Mouse (Mus musculus) liver, embryonic 11.5 days (tissue): ENCODE measurements at regions not wholly inside any gene's neighbourhood (a gene's known extent, or its start where the extent isn't known, plus 50 kb on each side); places are given as distances from the start of the nearest gene placed in this dataset.

ENCODE experiments used
- ATAC-seq: fragments of 200-750 bp; cut with Nextera tagmentation; replicated peaks from 2 replicates; pipeline ENCODE4 v1.8.0; 2017; ENCODE audit warnings: moderate number of reproducible peaks, mild to moderate bottlenecking, moderate TSS enrichment, moderate library complexity; ENCODE audit not compliant: low FRiP score
- DNase-seq: peaks from one replicate; pipeline ENCODE4 v3.0.0-alpha.2; 2017; ENCODE audit warnings: low spot score
- H3K27ac ChIP-seq: fragments of 300-500 bp; sonication (generic); 2 replicates; pipeline ENCODE4 v1.5.1; 2014; ENCODE audit warnings: mild to moderate bottlenecking, low read depth, low read length, control low read depth
- H3K27me3 ChIP-seq: fragments of 300-500 bp; sonication (generic); replicated peaks from 2 replicates; pipeline ENCODE4 v1.6.1; 2014; ENCODE audit warnings: low read length, mixed read lengths; ENCODE audit not compliant: control insufficient read depth, insufficient read depth
- H3K36me3 ChIP-seq: fragments of 300-500 bp; sonication (generic); 2 replicates; pipeline ENCODE4 v1.6.1; 2014; ENCODE audit warnings: mild to moderate bottlenecking, low read length, moderate library complexity, mixed read lengths; ENCODE audit not compliant: control insufficient read depth, insufficient read depth
- H3K4me1 ChIP-seq: fragments of 300-500 bp; sonication (generic); replicated peaks from 2 replicates; pipeline ENCODE4 v1.6.1; 2014; ENCODE audit warnings: low read length, mixed read lengths; ENCODE audit not compliant: control insufficient read depth, insufficient read depth
- H3K4me2 ChIP-seq: fragments of 300-500 bp; sonication (generic); 2 replicates; pipeline ENCODE4 v1.6.1; 2014; ENCODE audit warnings: mild to moderate bottlenecking, control low read depth, moderate library complexity
- H3K4me3 ChIP-seq: fragments of 300-500 bp; sonication (generic); 2 replicates; pipeline ENCODE4 v1.5.1; 2014; ENCODE audit warnings: low read depth, low read length, control low read depth
- H3K9ac ChIP-seq: fragments of 300-500 bp; sonication (generic); 2 replicates; pipeline ENCODE4 v1.6.1; 2014; ENCODE audit warnings: low read depth, low read length, control low read depth
- H3K9me3 ChIP-seq: fragments of 300-500 bp; sonication (generic); 2 replicates; pipeline ENCODE4 v1.6.1; 2016; ENCODE audit warnings: low read length, inconsistent platforms, mixed read lengths; ENCODE audit not compliant: control insufficient read depth
- WGBS: fragments of 180-500 bp; shearing (Covaris S2); extraction: QIAGEN DNeasy Blood & Tissue Kit; methylation state at CpG from one replicate; pipeline ENCODE4 v1.1.7; 2014; 5-methylcytosine and 5-hydroxymethylcytosine counted together

GRCm38 (mm10) chr6:101534214-101535052 is 156.7 kb upstream of the Pdzrn3 start:
- H3K4me2 ChIP-seq: no peak overlapping the region
- H3K9ac ChIP-seq: no peak overlapping the region

GRCm38 (mm10) chr6:101532436-101532835 is 154.7 kb upstream of the Pdzrn3 start:
- WGBS: 34% methylated on average over 7 of the region's 7 CpGs
- H3K9ac ChIP-seq: no peak overlapping the region

More at GRCm38 (mm10) chr6:101534214-101535052, 156.7 kb upstream of the Pdzrn3 start:
- Histone ChIP-seq H3K27me3 (no peaks in the 10 kb centered on the region), H3K27ac (no peak overlapping the region), H3K4me3 (no peak overlapping the region), H3K36me3 (no peaks in the 10 kb centered on the region), H3K4me1 (no peaks in the 10 kb centered on the region), H3K9me3 (no peaks in the 10 kb centered on the region)
- no peak for DNase-seq
- no peak for ATAC-seq
- WGBS: 55% methylated on average over 9 of the region's 9 CpGs

GRCm38 (mm10) chr6:101531914-101532313 is 154.2 kb upstream of the Pdzrn3 start:
- 77% methylated on average over 5 of the region's 5 CpGs for WGBS
- Histone ChIP-seq H3K4me2 (no peak overlapping the region), H3K9ac (no peak overlapping the region), H3K27me3 (no peaks in the 10 kb centered on the region), H3K36me3 (no peaks in the 10 kb centered on the region), H3K27ac (no peak overlapping the region), H3K4me1 (no peaks in the 10 kb centered on the region), H3K4me3 (no peak overlapping the region), H3K9me3 (no peaks in the 10 kb centered on the region)
- DNase-seq (no peak), ATAC-seq (no peak)

More at GRCm38 (mm10) chr6:101532436-101532835, 154.7 kb upstream of the Pdzrn3 start:
- Histone ChIP-seq H3K9me3 (no peaks in the 10 kb centered on the region), H3K4me3 (no peak overlapping the region), H3K4me1 (no peaks in the 10 kb centered on the region), H3K4me2 (no peak overlapping the region), H3K27me3 (no peaks in the 10 kb centered on the region), H3K36me3 (no peaks in the 10 kb centered on the region), H3K27ac (no peak overlapping the region)
- no peak for ATAC-seq
- DNase-seq: no peak

DNA sequence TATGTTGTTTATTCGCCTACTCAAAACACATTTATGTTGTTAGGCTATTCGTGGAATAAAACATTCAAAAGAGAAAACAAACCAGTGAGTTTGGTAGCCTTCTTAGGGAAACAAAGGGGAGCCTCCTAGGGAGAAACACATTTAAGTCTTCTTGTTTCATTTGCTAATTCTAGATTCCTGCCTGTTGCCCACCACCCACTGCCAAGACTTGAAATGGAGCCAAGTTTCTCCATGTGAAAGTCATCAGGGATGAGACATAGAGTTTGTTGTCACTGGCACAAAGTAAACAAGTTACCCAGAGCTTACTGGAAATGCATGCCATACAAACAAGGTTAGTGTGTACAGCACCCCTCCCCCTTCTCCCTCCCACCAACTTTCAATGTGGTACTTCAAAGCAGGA is 147.4 kb upstream of the Pdzrn3 start:
- no peak overlapping the region for H3K27ac ChIP-seq
- no peak overlapping the region for H3K4me2 ChIP-seq
- 62% methylated on average over 2 of the region's 2 CpGs for WGBS

DNA sequence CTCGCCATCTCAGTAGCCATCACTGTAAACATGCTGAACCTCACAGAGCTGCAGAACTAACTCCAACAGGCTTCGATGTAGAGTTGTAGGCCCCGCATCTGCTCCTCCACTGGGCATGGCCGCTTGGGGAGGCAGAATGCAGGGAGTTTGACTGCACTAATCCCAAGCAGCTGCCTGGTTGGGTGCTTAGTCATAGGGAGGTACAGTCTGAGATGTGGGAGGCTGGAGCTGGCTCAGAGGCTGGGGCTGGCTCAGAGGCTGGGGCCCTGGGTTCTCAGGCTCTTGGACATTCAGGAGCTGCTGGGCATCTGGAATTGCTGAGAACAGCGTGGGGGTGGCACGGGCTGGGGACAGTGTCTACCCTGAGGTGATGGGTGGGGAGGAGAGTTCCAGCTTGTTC is 143.6 kb upstream of the Pdzrn3 start:
- Histone ChIP-seq H3K27me3 (no peaks in the 10 kb centered on the region), H3K9ac (no peak overlapping the region), H3K9me3 (no peaks in the 10 kb centered on the region), H3K36me3 (no peaks in the 10 kb centered on the region), H3K4me3 (no peak overlapping the region), H3K27ac (no peak overlapping the region), H3K4me2 (no peak overlapping the region), H3K4me1 (no peaks in the 10 kb centered on the region)
- no peak for DNase-seq
- no peak for ATAC-seq
- 83% methylated on average over 6 of the region's 6 CpGs for WGBS

More for the DNA sequence above, 147.4 kb upstream of the Pdzrn3 start:
- Histone ChIP-seq H3K9ac (no peak overlapping the region), H3K27me3 (no peaks in the 10 kb centered on the region), H3K9me3 (no peaks in the 10 kb centered on the region), H3K4me3 (no peak overlapping the region), H3K36me3 (no peaks in the 10 kb centered on the region), H3K4me1 (no peaks in the 10 kb centered on the region)
- no peak for ATAC-seq
- DNase-seq: no peak

GRCm38 (mm10) chr6:101520755-101521154 is 143.1 kb upstream of the Pdzrn3 start:
- Histone ChIP-seq H3K36me3 (no peaks in the 10 kb centered on the region), H3K4me3 (no peak overlapping the region), H3K27ac (no peak overlapping the region), H3K4me1 (no peaks in the 10 kb centered on the region), H3K27me3 (no peaks in the 10 kb centered on the region), H3K9ac (no peak overlapping the region), H3K4me2 (no peak overlapping the region), H3K9me3 (no peaks in the 10 kb centered on the region)
- 86% methylated on average over 3 of the region's 3 CpGs for WGBS
- DNase-seq: no peak
- no peak for ATAC-seq

DNA sequence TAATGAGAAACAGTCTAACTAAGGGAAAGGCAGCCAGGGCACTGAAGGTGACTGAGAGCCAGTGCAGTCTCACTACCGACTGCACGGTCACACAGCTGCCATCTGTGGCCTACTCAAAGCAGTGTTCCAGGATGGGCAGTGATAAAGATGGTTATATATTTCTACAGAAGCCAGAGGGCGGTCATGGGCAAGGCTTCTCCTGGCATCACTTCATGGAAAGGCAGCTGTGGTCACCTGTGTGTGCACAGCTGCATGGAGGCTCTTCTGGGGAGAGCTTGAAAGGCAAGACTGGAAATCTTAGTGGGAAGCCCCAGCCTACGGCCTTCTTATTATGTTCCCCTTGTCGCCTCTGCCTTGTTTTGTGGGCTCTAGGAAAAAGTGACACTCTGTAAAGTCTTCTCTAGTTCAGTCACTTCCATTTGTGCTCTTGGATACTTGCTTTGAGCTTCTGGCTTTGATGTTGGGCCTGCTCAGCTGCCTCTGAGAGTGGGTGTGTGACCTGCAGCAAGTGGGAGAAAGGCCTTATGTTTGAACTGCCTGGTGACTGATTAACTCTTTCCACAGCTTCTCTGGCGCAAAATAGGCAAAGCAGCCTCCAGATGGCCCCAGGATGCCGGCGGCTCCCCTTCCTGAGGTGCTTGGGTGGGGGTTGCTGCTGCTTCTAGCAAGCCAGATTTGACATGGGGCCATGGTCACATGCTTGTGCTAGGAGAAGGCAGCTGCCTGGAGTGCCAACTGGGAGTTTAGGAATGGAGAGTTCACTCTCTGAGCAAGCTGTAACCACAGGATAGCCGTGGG is 141.4 kb upstream of the Pdzrn3 start:
- 48% methylated on average over 9 of the region's 9 CpGs for WGBS
- ATAC-seq (no peak; the same call in 1 of the 2 replicates), DNase-seq (no peak)
- Histone ChIP-seq H3K4me3 (no peak overlapping the region), H3K27me3 (no peaks in the 10 kb centered on the region), H3K4me1 (no peaks in the 10 kb centered on the region), H3K4me2 (no peak overlapping the region), H3K9ac (no peak overlapping the region), H3K36me3 (no peaks in the 10 kb centered on the region), H3K9me3 (no peaks in the 10 kb centered on the region), H3K27ac (no peak overlapping the region)

GRCm38 (mm10) chr6:101517584-101517983 is 139.9 kb upstream of the Pdzrn3 start:
- WGBS: 64% methylated on average over 2 of the region's 2 CpGs
- no peak overlapping the region for H3K4me3 ChIP-seq
- H3K27ac ChIP-seq: no peak overlapping the region
- no peak overlapping the region for H3K9ac ChIP-seq
- no peak overlapping the region for H3K4me2 ChIP-seq
- no peaks in the 10 kb centered on the region for H3K36me3 ChIP-seq
- ATAC-seq (no peak), DNase-seq (no peak)
- H3K9me3 ChIP-seq: no peaks in the 10 kb centered on the region
- no peaks in the 10 kb centered on the region for H3K27me3 ChIP-seq
- no peaks in the 10 kb centered on the region for H3K4me1 ChIP-seq
